Mouse (Mus musculus) heart, adult 2 months (tissue): Measurements from ENCODE around the gene Il21r. TPM values are rescaled to one million over a fixed set of nuclear protein-coding genes. Genes with fewer than 3 reads are reported as not detected.

Experiments used
- DNase-seq, 2 experiments: peaks; one replicate each; pipeline ENCODE4 v3.0.0; 2021
- H3K27ac ChIP-seq: fragments of 200-600 bp; 2 replicates; pipeline ENCODE4 v1.8.1; 2022
- H3K27me3 ChIP-seq: fragments of 200-500 bp; 2 replicates; pipeline ENCODE4 v1.6.1; 2012; ENCODE audit warnings: mild to moderate bottlenecking, low read length, inconsistent platforms, mixed read lengths; ENCODE audit not compliant: control insufficient read depth, insufficient read depth
- H3K36me3 ChIP-seq: fragments of 200-500 bp; 2 replicates; pipeline ENCODE4 v1.6.1; 2012; ENCODE audit warnings: low read length, inconsistent platforms; ENCODE audit not compliant: control insufficient read depth, insufficient read depth
- H3K4me1 ChIP-seq: fragments of 200-500 bp; 2 replicates; pipeline ENCODE4 v1.6.1; 2011; ENCODE audit warnings: low read length; ENCODE audit not compliant: control insufficient read depth, insufficient read depth
- H3K4me3 ChIP-seq: fragments of 200-600 bp; 2 replicates; pipeline ENCODE4 v1.8.1; 2022
- H3K79me2 ChIP-seq: fragments of 200-500 bp; replicated peaks from 2 replicates; pipeline ENCODE4 v1.6.1; 2012; ENCODE audit warnings: mild to moderate bottlenecking, inconsistent platforms, low read length, moderate library complexity, mixed read lengths; ENCODE audit not compliant: control insufficient read depth, insufficient read depth
- H3K9ac ChIP-seq: fragments of 200-500 bp; 2 replicates; pipeline ENCODE4 v1.6.1; 2012; ENCODE audit warnings: low read depth, mild to moderate bottlenecking, control low read depth, inconsistent platforms, low read length, mixed read lengths
- CTCF ChIP-seq: fragments of 200-600 bp; IDR thresholded peaks from 2 replicates; pipeline ENCODE4 v1.8.1; 2022; ENCODE audit warnings: antibody characterized with exemption, mild to moderate bottlenecking, moderate library complexity
- EP300 ChIP-seq: fragments of 200-500 bp; IDR thresholded peaks from 2 replicates; pipeline ENCODE4 v1.6.1; 2011; ENCODE audit warnings: low read depth, low read length, control low read depth; ENCODE audit not compliant: insufficient read depth
- POLR2A ChIP-seq: fragments of 200-500 bp; IDR thresholded peaks from 2 replicates; pipeline ENCODE4 v1.6.1; 2011; ENCODE audit warnings: mild to moderate bottlenecking, low read depth, low read length, control low read depth; ENCODE audit not compliant: insufficient read depth
- WGBS: fragments of 180-500 bp; shearing (Covaris S2); methylation state at CpG from one replicate; pipeline ENCODE4 v1.1.7; 2018; 5-methylcytosine and 5-hydroxymethylcytosine counted together
- intact Hi-C: fragments of 180-260 bp; cut with DNase I; formaldehyde crosslinking; loops from one replicate; pipeline ENCODE4 v1.15.1; 2025
- polyA plus RNA-seq: library from polyadenylated mRNA; depleted of rRNA; stranded (reverse); fragments of >200 nt; gene quantifications from 2 replicates; pipeline ENCODE4 v1.2.3, GENCODE M21; 2012
- total RNA-seq, 2 experiments: library from RNA; stranded (reverse); gene quantifications; 2 replicates each; pipeline ENCODE4 v1.2.3; 2021

The Il21r gene
- total and polyA plus RNA-seq, 3 experiments, result 0.48 to 2.3 (median 0.60) TPM

DNA sequence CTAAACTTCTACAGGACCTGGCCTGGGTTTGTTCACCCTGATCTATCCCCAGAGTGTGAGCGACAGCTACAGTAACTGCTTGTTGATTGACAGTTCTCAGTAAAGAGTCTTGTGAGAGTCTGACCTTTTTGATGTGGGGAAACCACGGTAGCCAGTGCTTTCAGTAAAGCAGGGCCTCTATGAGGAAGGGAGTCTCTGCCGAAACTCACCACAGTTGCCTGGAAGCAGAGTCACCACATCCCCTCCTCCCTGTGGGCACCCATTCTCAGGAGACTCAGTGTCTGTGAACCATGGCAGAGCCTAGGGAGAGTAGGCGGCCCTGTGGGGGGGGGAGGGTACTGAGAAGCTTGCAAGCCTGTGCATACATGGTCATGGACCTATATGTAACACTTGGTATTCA, 14.5 kb upstream of the Il21r start:
- H3K9ac ChIP-seq, result no peak overlapping the region
- H3K4me1 ChIP-seq, result no peaks in the 10 kb centered on the region
- DNase-seq, result no peak
- no peak overlapping the region for H3K27ac ChIP-seq
- H3K4me3 ChIP-seq, result no peak overlapping the region
- no peak for TF ChIP-seq POLR2A
- TF ChIP-seq EP300, result no peak
- no peak for TF ChIP-seq CTCF
- no peaks in the 10 kb centered on the region for H3K36me3 ChIP-seq
- intact Hi-C loops, result no loop called here
- no peaks in the 10 kb centered on the region for H3K27me3 ChIP-seq
- no peaks in the 10 kb centered on the region for H3K79me2 ChIP-seq
- 83% methylated on average over 4 of the region's 4 CpGs for WGBS

DNA sequence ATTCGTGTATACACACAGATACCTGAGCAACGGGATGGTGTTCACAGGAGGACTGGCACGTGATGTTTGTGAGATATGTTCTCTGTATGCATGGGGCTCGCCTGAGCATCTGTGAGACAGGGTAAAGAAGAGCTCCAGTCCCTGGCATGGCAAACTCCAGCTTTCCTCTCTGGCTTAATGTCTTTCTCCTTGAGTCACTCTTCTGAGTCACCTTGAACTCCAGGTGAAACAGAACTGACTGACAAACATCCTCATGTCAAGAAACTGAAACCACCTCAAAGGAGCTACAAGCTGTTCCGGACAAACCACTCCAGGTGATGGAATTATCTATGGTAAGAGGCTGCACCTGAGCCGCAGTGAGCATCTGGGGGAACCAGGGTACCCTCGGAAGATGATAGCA, 13.3 kb upstream of the Il21r start:
- no peak for TF ChIP-seq EP300
- TF ChIP-seq POLR2A, result no peak
- no peak for TF ChIP-seq CTCF
- Histone ChIP-seq H3K36me3 (no peaks in the 10 kb centered on the region), H3K4me3 (no peak overlapping the region), H3K27ac (no peak overlapping the region), H3K27me3 (no peaks in the 10 kb centered on the region), H3K9ac (no peak overlapping the region), H3K4me1 (no peaks in the 10 kb centered on the region), H3K79me2 (no peaks in the 10 kb centered on the region)
- intact Hi-C loops, result no loop called here
- DNase-seq, result no peak
- WGBS, result 88% methylated on average over 7 of the region's 7 CpGs

DNA sequence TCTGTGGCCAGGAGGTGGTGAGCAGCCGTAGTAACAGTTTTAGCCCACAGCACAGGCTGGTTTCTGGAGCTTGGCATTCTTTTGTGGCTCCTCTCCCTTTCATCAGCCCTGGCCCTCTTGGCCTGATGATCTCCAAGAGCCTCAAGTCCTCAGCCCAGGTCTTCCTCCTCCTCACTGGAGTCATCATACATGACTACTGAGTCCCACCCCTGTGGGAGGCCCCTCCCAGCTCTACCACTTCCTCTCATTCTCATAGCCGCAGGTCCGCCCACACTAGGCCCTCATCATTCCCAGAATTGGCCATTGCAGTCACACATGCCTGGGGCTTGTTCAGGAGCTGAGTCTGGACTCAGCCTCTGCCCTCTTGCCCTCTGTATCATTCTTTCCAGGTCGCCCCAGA, 9.4 kb upstream of the Il21r start:
- Histone ChIP-seq H3K9ac (no peak overlapping the region), H3K27me3 (no peaks in the 10 kb centered on the region), H3K79me2 (no peaks in the 10 kb centered on the region), H3K4me3 (no peak overlapping the region), H3K4me1 (no peaks in the 10 kb centered on the region), H3K36me3 (no peaks in the 10 kb centered on the region), H3K27ac (no peak overlapping the region)
- 75% methylated on average over 4 of the region's 4 CpGs for WGBS
- intact Hi-C loops, result no loop called here
- TF ChIP-seq POLR2A, result no peak
- no peak for TF ChIP-seq CTCF
- no peak for TF ChIP-seq EP300
- peak in 1 of 2 experiments; percentile 50 for DNase-seq

DNA sequence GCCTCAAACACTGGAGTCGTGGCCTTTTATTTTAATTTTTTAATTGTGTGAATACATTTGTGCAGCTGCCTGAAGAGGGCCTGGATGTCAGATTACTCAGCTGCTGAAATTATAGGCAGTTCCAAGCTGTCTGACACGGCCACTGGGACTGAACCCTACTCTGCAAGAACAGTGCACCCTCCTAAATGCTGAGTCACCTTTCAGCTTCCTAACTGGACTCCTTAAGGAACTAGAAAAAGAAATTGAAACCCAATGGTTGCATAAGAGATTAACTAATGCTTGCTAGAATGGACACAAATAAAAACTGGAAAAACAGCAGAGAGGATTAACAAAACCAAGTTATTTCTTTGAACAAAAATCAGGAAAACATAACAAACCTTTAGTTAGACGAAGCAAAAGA, 6.8 kb upstream of the Il21r start:
- DNase-seq, result no peak
- H3K4me1 ChIP-seq, result no peaks in the 10 kb centered on the region
- H3K27ac ChIP-seq, result no peak overlapping the region; the same call in 1 of the 2 replicates
- intact Hi-C loops, result no loop called here
- H3K27me3 ChIP-seq, result no peaks in the 10 kb centered on the region
- no peak overlapping the region for H3K4me3 ChIP-seq
- H3K9ac ChIP-seq, result no peak overlapping the region
- no peak for TF ChIP-seq CTCF
- no peak for TF ChIP-seq EP300
- no peak for TF ChIP-seq POLR2A
- WGBS, result 56% methylated on average over 3 of the region's 3 CpGs
- H3K79me2 ChIP-seq, result no peaks in the 10 kb centered on the region
- H3K36me3 ChIP-seq, result no peaks in the 10 kb centered on the region

DNA sequence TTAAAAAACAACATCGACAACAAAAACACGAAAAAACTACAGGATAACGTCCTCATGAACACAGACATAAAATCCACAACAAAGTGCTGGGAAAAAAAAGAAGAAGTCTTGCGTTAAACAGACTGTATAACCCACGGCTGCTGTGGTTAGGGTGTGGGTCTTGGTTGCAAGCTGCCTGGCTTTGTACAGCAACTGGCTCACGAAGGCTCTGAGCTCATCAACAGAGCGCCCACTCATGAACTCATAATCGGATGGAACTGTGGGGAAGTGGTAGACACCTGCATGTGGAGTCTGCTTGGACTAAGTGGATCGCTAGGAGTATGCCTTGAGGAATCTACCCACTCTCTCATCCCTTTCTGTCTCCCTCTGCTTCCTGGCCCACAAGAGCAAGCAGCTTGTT, 6.1 kb upstream of the Il21r start:
- WGBS, result 79% methylated on average over 9 of the region's 9 CpGs
- H3K4me1 ChIP-seq, result no peaks in the 10 kb centered on the region
- H3K79me2 ChIP-seq, result no peaks in the 10 kb centered on the region
- TF ChIP-seq EP300 (no peak), POLR2A (no peak), CTCF (no peak)
- no peak overlapping the region for H3K27ac ChIP-seq
- no peak overlapping the region for H3K9ac ChIP-seq
- no peaks in the 10 kb centered on the region for H3K36me3 ChIP-seq
- intact Hi-C loops, result no loop called here
- H3K4me3 ChIP-seq, result no peak overlapping the region
- no peaks in the 10 kb centered on the region for H3K27me3 ChIP-seq
- DNase-seq, result no peak

DNA sequence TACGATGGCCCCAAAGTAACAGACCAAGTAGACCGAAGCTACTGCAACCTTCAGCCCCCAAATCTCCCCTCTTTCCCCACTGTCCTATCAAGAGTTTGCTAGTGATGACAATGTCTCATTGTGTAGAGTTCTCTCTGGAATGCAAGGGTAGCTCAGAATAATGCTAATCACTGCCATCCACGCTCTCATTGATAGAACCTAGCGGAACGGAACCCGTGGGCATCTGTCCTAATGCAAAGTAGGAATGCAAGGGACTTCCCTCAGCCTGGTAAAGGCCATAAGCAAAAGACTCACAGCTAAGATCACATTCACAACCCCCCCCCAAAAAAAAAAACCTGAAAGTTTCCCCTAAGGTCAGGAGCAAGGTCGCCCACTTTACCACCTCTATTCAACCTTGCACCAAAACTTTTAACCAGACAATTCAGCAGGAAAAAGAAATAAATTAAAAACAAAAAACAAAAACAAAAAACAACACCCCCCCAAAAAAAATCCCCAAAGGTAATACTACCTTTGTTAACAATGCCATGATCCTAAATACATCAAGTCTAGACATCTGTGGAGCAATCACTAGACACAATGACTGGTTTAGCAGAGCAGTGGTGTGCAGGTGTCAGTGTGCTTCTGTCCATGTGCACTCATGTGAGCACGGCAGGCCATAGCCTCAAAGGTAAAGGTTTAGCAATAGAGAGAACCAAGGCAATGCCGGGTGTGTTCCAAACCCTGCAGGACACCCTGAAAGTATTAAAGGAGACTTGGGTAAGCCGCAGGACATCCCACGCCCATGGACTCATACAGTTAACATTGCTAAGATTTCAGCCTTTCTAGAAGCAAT, 5.5 kb upstream of the Il21r start:
- no peak for TF ChIP-seq POLR2A
- no peaks in the 10 kb centered on the region for H3K27me3 ChIP-seq
- no peak for DNase-seq

More for the DNA sequence above, 5.5 kb upstream of the Il21r start:
- H3K9ac ChIP-seq, result no peak overlapping the region
- intact Hi-C loops, result no loop called here
- no peak overlapping the region for H3K27ac ChIP-seq
- no peaks in the 10 kb centered on the region for H3K79me2 ChIP-seq
- H3K4me3 ChIP-seq, result no peak overlapping the region
- H3K36me3 ChIP-seq, result no peaks in the 10 kb centered on the region
- no peaks in the 10 kb centered on the region for H3K4me1 ChIP-seq
- 86% methylated on average over 11 of the region's 11 CpGs for WGBS
